Mouse (Mus musculus) limb, embryonic 11.5 days (tissue): ENCODE data around the gene Net1. TPM values are rescaled to one million over a fixed set of nuclear protein-coding genes. Genes with fewer than 3 reads are reported as not detected.
"Not testable (repeated sequence)": the region's sequence is repeated elsewhere in the genome, so short reads cannot be mapped to it uniquely, and the experiment has no call there.

Experiments
- ATAC-seq: fragments of 200-750 bp; cut with Nextera tagmentation; 2 replicates; pipeline ENCODE4 v1.8.0; 2017; ENCODE audit warnings: low read depth; ENCODE audit not compliant: insufficient number of reproducible peaks, low FRiP score, low TSS enrichment
- DNase-seq: peaks from one replicate; pipeline ENCODE4 v3.0.0-alpha.2; 2015; ENCODE audit warnings: low spot score
- H3K27ac ChIP-seq: fragments of 300-500 bp; sonication (generic); replicated peaks from 2 replicates; pipeline ENCODE4 v1.5.1; 2014; ENCODE audit warnings: low read depth, mild to moderate bottlenecking, low read length
- H3K27me3 ChIP-seq: fragments of 300-500 bp; sonication (generic); 2 replicates; pipeline ENCODE4 v1.6.1; 2014; ENCODE audit warnings: mild to moderate bottlenecking, low read length, mixed read lengths; ENCODE audit not compliant: control insufficient read depth, insufficient read depth
- H3K36me3 ChIP-seq: fragments of 300-500 bp; sonication (generic); 2 replicates; pipeline ENCODE4 v1.6.1; 2014; ENCODE audit warnings: mild to moderate bottlenecking, low read length, moderate library complexity, mixed read lengths; ENCODE audit not compliant: control insufficient read depth, insufficient read depth
- H3K4me1 ChIP-seq: fragments of 300-500 bp; sonication (generic); 2 replicates; pipeline ENCODE4 v1.6.1; 2014; ENCODE audit warnings: low read length, mixed read lengths; ENCODE audit not compliant: control insufficient read depth, insufficient read depth
- H3K4me2 ChIP-seq: fragments of 300-500 bp; sonication (generic); 2 replicates; pipeline ENCODE4 v1.6.1; 2014; ENCODE audit warnings: low read depth, mild to moderate bottlenecking, moderate library complexity; ENCODE audit not compliant: severe bottlenecking
- H3K4me3 ChIP-seq: fragments of 300-500 bp; sonication (generic); 2 replicates; pipeline ENCODE4 v1.5.1; 2014; ENCODE audit warnings: low read depth, low read length
- H3K9ac ChIP-seq: fragments of 300-500 bp; sonication (generic); 2 replicates; pipeline ENCODE4 v1.6.1; 2014; ENCODE audit warnings: mild to moderate bottlenecking, low read length
- H3K9me3 ChIP-seq: fragments of 300-500 bp; sonication (generic); 2 replicates; pipeline ENCODE4 v1.6.1; 2016; ENCODE audit warnings: low read length; ENCODE audit not compliant: control insufficient read depth
- WGBS: fragments of 180-500 bp; shearing (Covaris S2); extraction: QIAGEN DNeasy Blood & Tissue Kit; methylation state at CpG from one replicate; pipeline ENCODE4 v1.1.7; 2014; 5-methylcytosine and 5-hydroxymethylcytosine counted together
- polyA plus RNA-seq: library from polyadenylated mRNA; unstranded; fragments of >200 nt; fragmentation: Nextera tagmentation; extraction: Ambion mirVana; gene quantifications from 2 replicates; pipeline ENCODE4 v1.2.1, GENCODE M21; 2014

Gene Net1
- polyA plus RNA-seq, 1 experiment from 2014 or later, result 95.9 TPM

GRCm38 (mm10) chr13:3862922-3863580 lies 55.0 kb downstream of the Net1 start:
- Histone ChIP-seq H3K4me3 (no peak overlapping the region), H3K4me1 (no peaks in the 10 kb centered on the region), H3K9me3 (no peaks in the 10 kb centered on the region), H3K9ac (no peak overlapping the region), H3K4me2 (no peak overlapping the region), H3K36me3 (no peaks in the 10 kb centered on the region), H3K27me3 (no peaks in the 10 kb centered on the region), H3K27ac (no peak overlapping the region)
- 91% methylated on average over 10 of the region's 10 CpGs for WGBS
- DNase-seq, result no peak
- ATAC-seq, result no peak

- H3K27ac ChIP-seq, result no peak overlapping the region
- ATAC-seq, result no peak
- no peaks in the 10 kb centered on the region for H3K36me3 ChIP-seq
- H3K27me3 ChIP-seq, result no peaks in the 10 kb centered on the region
- no peak overlapping the region for H3K9ac ChIP-seq
- H3K4me2 ChIP-seq, result no peak overlapping the region
- no peak overlapping the region for H3K4me3 ChIP-seq
- no peaks in the 10 kb centered on the region for H3K4me1 ChIP-seq
- WGBS, result 77% methylated on average over 3 of the region's 3 CpGs
- H3K9me3 ChIP-seq, result no peaks in the 10 kb centered on the region
- no peak for DNase-seq
These were observed 55.7 kb downstream of the Net1 start for GRCm38 (mm10) chr13:3862325-3862724.

GRCm38 (mm10) chr13:3861251-3861650 lies 56.8 kb downstream of the Net1 start:
- WGBS, result 91% methylated on average over 8 of the region's 8 CpGs

GRCm38 (mm10) chr13:3856252-3856651 lies 61.8 kb downstream of the Net1 start:
- no peak for DNase-seq
- Histone ChIP-seq H3K27me3 (no peaks in the 10 kb centered on the region), H3K4me3 (no peak overlapping the region), H3K9me3 (no peaks in the 10 kb centered on the region), H3K4me1 (no peaks in the 10 kb centered on the region), H3K4me2 (no peak overlapping the region), H3K36me3 (no peaks in the 10 kb centered on the region), H3K9ac (no peak overlapping the region), H3K27ac (no peak overlapping the region)
- WGBS, result 88% methylated on average over 1 of the region's 1 CpGs
- no peak for ATAC-seq

More at GRCm38 (mm10) chr13:3861251-3861650, 56.8 kb downstream of the Net1 start:
- ATAC-seq (no peak), DNase-seq (no peak)
- Histone ChIP-seq H3K4me2 (no peak overlapping the region), H3K4me1 (no peaks in the 10 kb centered on the region), H3K27ac (no peak overlapping the region), H3K27me3 (no peaks in the 10 kb centered on the region), H3K9ac (no peak overlapping the region), H3K4me3 (no peak overlapping the region), H3K9me3 (no peaks in the 10 kb centered on the region), H3K36me3 (no peaks in the 10 kb centered on the region)

GRCm38 (mm10) chr13:3854856-3855255 lies 63.2 kb downstream of the Net1 start:
- Histone ChIP-seq H3K4me2 (no peak overlapping the region), H3K27me3 (no peaks in the 10 kb centered on the region), H3K36me3 (no peaks in the 10 kb centered on the region), H3K4me1 (no peaks in the 10 kb centered on the region), H3K27ac (no peak overlapping the region), H3K9ac (no peak overlapping the region), H3K9me3 (no peaks in the 10 kb centered on the region), H3K4me3 (no peak overlapping the region)
- no peak for DNase-seq
- 78% methylated on average over 2 of the region's 2 CpGs for WGBS
- no peak for ATAC-seq

- H3K4me3 ChIP-seq, DNase-seq, H3K36me3 ChIP-seq, H3K9ac ChIP-seq, ATAC-seq, H3K4me2 ChIP-seq, H3K4me1 ChIP-seq, H3K27me3 ChIP-seq, H3K27ac ChIP-seq, H3K9me3 ChIP-seq: not testable (repeated sequence)
- WGBS, result 86% methylated on average over 3 of the region's 3 CpGs
These were observed 64.2 kb downstream of the Net1 start, which contains the start of gene Calm5 for GRCm38 (mm10) chr13:3853648-3854333. Calm5 (plus strand) TSS chr13:3854173.

GRCm38 (mm10) chr13:3850330-3850729 lies 67.7 kb downstream of the Net1 start:
- 75% methylated on average over 1 of the region's 1 CpGs for WGBS
- no peak for ATAC-seq

GRCm38 (mm10) chr13:3840662-3841061 lies 77.4 kb downstream of the Net1 start:
- ATAC-seq, result not testable (repeated sequence)

More at GRCm38 (mm10) chr13:3850330-3850729, 67.7 kb downstream of the Net1 start:
- Histone ChIP-seq H3K9ac (no peak overlapping the region), H3K27me3 (no peaks in the 10 kb centered on the region), H3K9me3 (no peaks in the 10 kb centered on the region), H3K36me3 (no peaks in the 10 kb centered on the region), H3K4me3 (no peak overlapping the region), H3K4me2 (no peak overlapping the region), H3K27ac (no peak overlapping the region), H3K4me1 (no peaks in the 10 kb centered on the region)
- DNase-seq, result no peak

More at GRCm38 (mm10) chr13:3840662-3841061, 77.4 kb downstream of the Net1 start:
- H3K9me3 ChIP-seq, H3K4me1 ChIP-seq, H3K4me3 ChIP-seq, H3K27ac ChIP-seq, DNase-seq, H3K9ac ChIP-seq, H3K4me2 ChIP-seq, H3K36me3 ChIP-seq, H3K27me3 ChIP-seq: not testable (repeated sequence)
